Mouse (Mus musculus) MEL (cell line): ENCODE measurements at regions not wholly inside any gene's neighbourhood (a gene's known extent, or its start where the extent isn't known, plus 50 kb on each side); places are given as distances from the start of the nearest gene placed in this dataset.

Source experiments
- DNase-seq: peaks from one replicate; pipeline ENCODE4 v3.0.0; 2011; ENCODE audit warnings: low read depth, low spot score
- H3K27ac ChIP-seq: 2 replicates; pipeline ENCODE4 v1.5.1; 2012; ENCODE audit warnings: low read depth, mild to moderate bottlenecking, control low read depth, low read length, moderate library complexity; ENCODE audit not compliant: control insufficient read depth
- H3K27me3 ChIP-seq, 2 experiments: fragments of 150-350 bp in 1 of 2; sonication (generic) in 1 of 2; 2 replicates each; pipeline ENCODE4 v1.6.1; 2012; ENCODE audit warnings: low read length in 2 of 2, mild to moderate bottlenecking in 2 of 2, improper control_type of control experiment in 1 of 2, moderate library complexity in 1 of 2; ENCODE audit not compliant: insufficient read depth in 2 of 2, control insufficient read depth in 1 of 2
- H3K36me3 ChIP-seq, 2 experiments: 2 replicates each; pipeline ENCODE4 v1.6.1; 2012 to 2014; ENCODE audit warnings: low read length in 2 of 2, improper control_type of control experiment in 1 of 2, inconsistent platforms in 1 of 2, mild to moderate bottlenecking in 1 of 2; ENCODE audit not compliant: insufficient read depth in 2 of 2, control insufficient read depth in 1 of 2
- H3K4me1 ChIP-seq, 2 experiments: fragments of 150-350 bp in 1 of 2; sonication (generic) in 1 of 2; 2 replicates each; pipeline ENCODE4 v1.6.1; 2012; ENCODE audit warnings: low read length in 2 of 2, improper control_type of control experiment in 1 of 2, mild to moderate bottlenecking in 1 of 2; ENCODE audit not compliant: insufficient read depth in 2 of 2, control insufficient read depth in 1 of 2
- H3K4me3 ChIP-seq, 2 experiments: fragments of 150-350 bp in 1 of 2; sonication (generic) in 1 of 2; 2 replicates each; pipeline ENCODE4 v1.5.1; 2012; ENCODE audit warnings: low read depth in 2 of 2, low read length in 2 of 2, mild to moderate bottlenecking in 2 of 2, moderate library complexity in 2 of 2, control low read depth in 1 of 2, improper control_type of control experiment in 1 of 2; ENCODE audit not compliant: control insufficient read depth in 1 of 2, insufficient read depth in 1 of 2
- H3K79me2 ChIP-seq: 2 replicates; pipeline ENCODE4 v1.6.1; 2012; ENCODE audit warnings: mild to moderate bottlenecking, low read length, moderate library complexity; ENCODE audit not compliant: control insufficient read depth, poor library complexity, insufficient read depth
- H3K9ac ChIP-seq: 2 replicates; pipeline ENCODE4 v1.6.1; 2012; ENCODE audit warnings: low read depth, mild to moderate bottlenecking, control low read depth, low read length, moderate library complexity; ENCODE audit not compliant: control insufficient read depth, poor library complexity, severe bottlenecking
- H3K9me3 ChIP-seq: fragments of 150-350 bp; sonication (generic); replicated peaks from 2 replicates; pipeline ENCODE4 v1.6.1; 2012; ENCODE audit warnings: mild to moderate bottlenecking, low read length, improper control_type of control experiment, moderate library complexity; ENCODE audit not compliant: insufficient read depth
- BHLHE40 ChIP-seq: IDR thresholded peaks from 2 replicates; pipeline ENCODE4 v1.6.1; 2012; ENCODE audit warnings: low read depth, mild to moderate bottlenecking, inconsistent platforms, low read length, improper control_type of control experiment, borderline replicate concordance
- CTCF ChIP-seq, 3 experiments: IDR thresholded peaks in 2 of 3; conservative IDR thresholded peaks in 1 of 3; 2 replicates each; pipeline ENCODE4 v1.5.1; 2011 to 2012; ENCODE audit warnings: low read length in 3 of 3, low read depth in 2 of 3, mild to moderate bottlenecking in 2 of 3, improper control_type of control experiment in 1 of 3, inconsistent platforms in 1 of 3, mixed read lengths in 1 of 3, moderate library complexity in 1 of 3; ENCODE audit not compliant: control insufficient read depth in 1 of 3, insufficient read depth in 1 of 3, poor library complexity in 1 of 3, severe bottlenecking in 1 of 3
- GABPA ChIP-seq: IDR thresholded peaks from 2 replicates; pipeline ENCODE4 v1.6.1; 2012; ENCODE audit warnings: low read depth, mild to moderate bottlenecking, inconsistent platforms, low read length, improper control_type of control experiment, moderate library complexity
- JUND ChIP-seq: IDR thresholded peaks from 2 replicates; pipeline ENCODE4 v1.6.1; 2011; ENCODE audit warnings: low read depth, mild to moderate bottlenecking, improper control_type of control experiment, low read length
- KAT2A ChIP-seq: conservative IDR thresholded peaks from 2 replicates; pipeline ENCODE4 v1.6.1; 2012; ENCODE audit warnings: low read depth, low read length, improper control_type of control experiment, inconsistent platforms
- MAFK ChIP-seq: IDR thresholded peaks from 2 replicates; pipeline ENCODE4 v1.6.1; 2011; ENCODE audit warnings: low read depth, mild to moderate bottlenecking, low read length, improper control_type of control experiment, borderline replicate concordance
- MAX ChIP-seq: IDR thresholded peaks from 2 replicates; pipeline ENCODE4 v1.6.1; 2011; ENCODE audit warnings: low read length, improper control_type of control experiment
- MXI1 ChIP-seq: IDR thresholded peaks from 2 replicates; pipeline ENCODE4 v1.6.1; 2011; ENCODE audit warnings: mild to moderate bottlenecking, low read depth, low read length, improper control_type of control experiment
- MYB ChIP-seq: IDR thresholded peaks from 2 replicates; pipeline ENCODE4 v1.6.1; 2011; ENCODE audit warnings: mild to moderate bottlenecking, low read depth, low read length, improper control_type of control experiment
- NELFE ChIP-seq: IDR thresholded peaks from 2 replicates; pipeline ENCODE4 v1.6.1; 2011; ENCODE audit warnings: low read depth, low read length, improper control_type of control experiment
- POLR2A ChIP-seq, 2 experiments: IDR thresholded peaks; 2 replicates each; pipeline ENCODE4 v1.6.1; 2011 to 2012; ENCODE audit warnings: low read length in 2 of 2, mild to moderate bottlenecking in 2 of 2, control low read depth in 1 of 2, improper control_type of control experiment in 1 of 2, low read depth in 1 of 2, moderate library complexity in 1 of 2; ENCODE audit not compliant: control insufficient read depth in 1 of 2, insufficient read depth in 1 of 2, poor library complexity in 1 of 2
- POLR2AphosphoS2 ChIP-seq: IDR thresholded peaks from 2 replicates; pipeline ENCODE4 v1.6.1; 2011; ENCODE audit warnings: low read length, improper control_type of control experiment
- POLR2AphosphoS5 ChIP-seq: IDR thresholded peaks from 2 replicates; pipeline ENCODE4 v1.6.1; 2012; ENCODE audit warnings: low read depth, borderline replicate concordance, mild to moderate bottlenecking, inconsistent platforms, low read length, moderate library complexity, mixed read lengths
- RAD21 ChIP-seq: IDR thresholded peaks from 2 replicates; pipeline ENCODE4 v1.6.1; 2011; ENCODE audit warnings: mild to moderate bottlenecking, low read depth, low read length, improper control_type of control experiment
- SIN3A ChIP-seq: IDR thresholded peaks from 2 replicates; pipeline ENCODE4 v1.6.1; 2012; ENCODE audit warnings: low read length, improper control_type of control experiment, inconsistent platforms
- TAL1 ChIP-seq: IDR thresholded peaks from 2 replicates; pipeline ENCODE4 v1.6.1; 2012; ENCODE audit warnings: mild to moderate bottlenecking, inconsistent platforms, low read length, moderate library complexity, mixed read lengths
- TBP ChIP-seq: IDR thresholded peaks from 2 replicates; pipeline ENCODE4 v1.8.0; 2011; ENCODE audit warnings: low read depth, low read length, improper control_type of control experiment
- UBTF ChIP-seq: IDR thresholded peaks from 2 replicates; pipeline ENCODE4 v1.6.1; 2012; ENCODE audit warnings: low read depth, mild to moderate bottlenecking, inconsistent platforms, low read length, improper control_type of control experiment, moderate library complexity, borderline replicate concordance; ENCODE audit not compliant: insufficient read depth
- ZKSCAN1 ChIP-seq: IDR thresholded peaks from 2 replicates; pipeline ENCODE4 v1.6.1; 2012; ENCODE audit warnings: low read depth, mild to moderate bottlenecking, inconsistent platforms, low read length, improper control_type of control experiment, moderate library complexity
- ZNF384 ChIP-seq: IDR thresholded peaks from 2 replicates; pipeline ENCODE4 v1.6.1; 2012; ENCODE audit warnings: low read depth, mild to moderate bottlenecking, inconsistent platforms, low read length, improper control_type of control experiment

DNA sequence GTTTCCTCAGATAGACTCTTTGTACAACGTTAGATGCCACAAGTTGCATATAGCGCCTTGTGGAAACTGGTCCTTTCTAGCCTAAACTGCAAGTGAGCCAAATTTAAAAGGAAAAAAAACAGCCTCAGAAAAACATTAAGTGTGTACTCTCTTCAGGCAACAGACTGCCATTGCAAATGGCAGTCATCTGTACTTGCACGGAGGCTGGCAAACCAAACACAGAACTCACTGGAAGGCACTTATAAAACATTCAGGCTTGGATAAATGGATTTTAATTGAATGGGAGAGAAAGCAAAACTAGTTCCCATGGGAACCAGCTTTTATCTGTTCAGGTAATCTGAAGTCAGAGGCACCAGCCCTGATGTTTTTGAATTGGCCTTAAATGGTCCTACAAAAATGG is 133.7 kb downstream of the Gm9195 start:
- H3K27ac ChIP-seq: no peak overlapping the region
- no peak for DNase-seq
- TF ChIP-seq CTCF (IDR thresholded peaks at IDR 0.05 in 2 of 3, conservative IDR thresholded peaks at IDR 0.05 in 1 of 3; ENCODE audit: control insufficient read depth in 1 of 3, insufficient read depth in 1 of 3, low read depth in 2 of 3, low read length in 3 of 3, poor library complexity in 1 of 3, severe bottlenecking in 1 of 3): no peak
- TF ChIP-seq MXI1: no peak
- no peak for TF ChIP-seq UBTF
- no peak for TF ChIP-seq ZNF384
- TF ChIP-seq JUND: no peak
- TF ChIP-seq MYB: no peak
- no peak for TF ChIP-seq POLR2AphosphoS5
- no peak for TF ChIP-seq RAD21
- no peak for TF ChIP-seq GABPA
- TF ChIP-seq MAFK: no peak
- TF ChIP-seq ZKSCAN1: no peak
- no peak for TF ChIP-seq SIN3A
- no peak for TF ChIP-seq NELFE
- TF ChIP-seq TAL1: no peak
- no peak for TF ChIP-seq BHLHE40
- TF ChIP-seq POLR2AphosphoS2: no peak
- TF ChIP-seq TBP: no peak
- no peak for TF ChIP-seq POLR2A (IDR thresholded peaks at IDR 0.05; ENCODE audit: control insufficient read depth in 1 of 2, insufficient read depth in 1 of 2, low read depth in 1 of 2, low read length in 2 of 2, poor library complexity in 1 of 2)
- no peak for TF ChIP-seq MAX
- H3K36me3 ChIP-seq: no peaks in the 10 kb centered on the region
- H3K9ac ChIP-seq: no peak overlapping the region
- H3K4me1 ChIP-seq: no peaks in the 10 kb centered on the region
- H3K9me3 ChIP-seq: no peaks in the 10 kb centered on the region
- no peak overlapping the region for H3K4me3 ChIP-seq
- H3K27me3 ChIP-seq: no peaks in the 10 kb centered on the region
- H3K79me2 ChIP-seq: no peaks in the 10 kb centered on the region

DNA sequence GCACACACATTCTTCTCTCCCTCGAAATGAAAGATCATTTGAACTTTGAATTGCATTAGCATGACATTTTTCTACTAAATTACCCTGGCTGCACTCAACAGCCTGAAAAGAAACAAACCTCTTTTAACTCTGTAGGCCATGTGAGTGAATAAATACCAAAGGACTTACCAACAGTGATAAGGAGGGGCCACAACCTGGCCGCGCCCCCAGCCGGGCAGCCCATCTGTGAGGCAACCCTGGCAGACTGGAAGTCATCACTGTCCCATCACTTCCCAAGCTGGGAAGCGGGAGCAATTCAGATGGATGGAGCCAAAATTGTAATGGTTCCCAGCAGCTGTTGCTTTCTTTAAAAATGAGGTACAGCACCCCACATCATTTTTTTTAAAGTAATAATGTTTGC is 149.5 kb downstream of the Gm9195 start:
- H3K36me3 ChIP-seq: no peaks in the 10 kb centered on the region
- H3K27ac ChIP-seq: no peak overlapping the region
- no peaks in the 10 kb centered on the region for H3K27me3 ChIP-seq
- H3K9me3 ChIP-seq: no peaks in the 10 kb centered on the region
- no peak overlapping the region for H3K9ac ChIP-seq
- H3K79me2 ChIP-seq: no peaks in the 10 kb centered on the region
- H3K4me3 ChIP-seq: no peak overlapping the region
- DNase-seq: no peak
- H3K4me1 ChIP-seq: no peaks in the 10 kb centered on the region
- no peak for TF ChIP-seq KAT2A
- TF ChIP-seq, all 39 proteins: peak for 0
